In the genomic region with DNA sequence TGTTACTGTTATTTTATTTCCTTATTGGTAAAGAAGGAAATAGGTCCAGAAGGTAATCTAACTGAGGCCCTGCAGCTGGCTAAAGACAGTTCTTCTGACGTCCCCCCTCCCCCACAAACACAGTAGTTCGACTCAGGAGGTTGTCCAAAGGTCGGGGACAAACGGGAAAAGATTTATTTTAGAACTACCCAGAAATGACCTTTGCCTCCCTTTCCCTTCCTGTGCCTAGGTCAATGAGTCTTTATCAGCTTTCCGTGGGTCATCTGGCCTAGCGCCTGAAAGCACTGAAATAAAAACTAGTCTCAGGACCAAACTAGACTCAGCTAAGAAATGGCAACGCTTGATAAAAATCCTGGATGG, we compare ENCODE assay signal across 8 mouse cellular contexts. TPM values are rescaled to one million over a fixed set of nuclear protein-coding genes. Genes with fewer than 3 reads are reported as not detected.
DNase-seq lines count a peak whose midpoint lies in the region; ATAC-seq and TF ChIP-seq lines count a peak whose summit lies in the region.

No protein-coding gene starts in this region.

- WGBS in heart, adult 2 months, result 16% methylated on average over 7 of the region's 7 CpGs
- WGBS in embryonic facial prominence, embryonic 15.5 days, result 37% methylated on average over 7 of the region's 7 CpGs
- 28% methylated on average over 7 of the region's 7 CpGs for WGBS in liver, embryonic 16.5 days (ENCODE audit: insufficient replicate concordance)
- 68% methylated on average over 7 of the region's 7 CpGs for WGBS in midbrain, embryonic 15.5 days

- H3K9me3 ChIP-seq in embryonic facial prominence, embryonic 15.5 days (replicated peaks), result no peaks in the 10 kb centered on the region
- no peaks in the 10 kb centered on the region for H3K9me3 ChIP-seq in liver, embryonic 16.5 days (replicated peaks; ENCODE audit: control insufficient read depth, low read length)
- H3K9me3 ChIP-seq in midbrain, embryonic 15.5 days, result no peaks in the 10 kb centered on the region

- H3K27ac ChIP-seq in heart, adult 2 months, result peak overlapping the region; percentile 96
- peak overlapping the region; percentile 96 for H3K27ac ChIP-seq in embryonic facial prominence, embryonic 15.5 days (replicated peaks)
- peak overlapping the region; percentile 45 for H3K27ac ChIP-seq in liver, embryonic 16.5 days (ENCODE audit: low read length)
- H3K27ac ChIP-seq in midbrain, embryonic 15.5 days, result no peak overlapping the region

- H3K79me2 ChIP-seq in heart, adult 2 months (replicated peaks; ENCODE audit: control insufficient read depth, insufficient read depth, low read length), result no peaks in the 10 kb centered on the region

- H3K36me3 ChIP-seq in heart, adult 2 months (ENCODE audit: control insufficient read depth, insufficient read depth, low read length), result peaks cover 3% of the 10 kb centered on the region; the same call in 1 of the 2 replicates
- H3K36me3 ChIP-seq in embryonic facial prominence, embryonic 15.5 days, result peaks cover 12% of the 10 kb centered on the region
- peaks cover 3% of the 10 kb centered on the region; the same call in 1 of the 2 replicates for H3K36me3 ChIP-seq in liver, embryonic 16.5 days (ENCODE audit: control insufficient read depth, insufficient read depth)
- H3K36me3 ChIP-seq in midbrain, embryonic 15.5 days (replicated peaks), result peaks cover 13% of the 10 kb centered on the region

- H3K4me1 ChIP-seq in heart, adult 2 months (ENCODE audit: control insufficient read depth, insufficient read depth, low read length), result peaks cover 19% of the 10 kb centered on the region
- peaks cover 73% of the 10 kb centered on the region for H3K4me1 ChIP-seq in embryonic facial prominence, embryonic 15.5 days
- H3K4me1 ChIP-seq in liver, embryonic 16.5 days (ENCODE audit: control insufficient read depth, low read depth, low read length), result peaks cover 33% of the 10 kb centered on the region
- H3K4me1 ChIP-seq in midbrain, embryonic 15.5 days, result peaks cover 37% of the 10 kb centered on the region

- no peak overlapping the region for H3K9ac ChIP-seq in heart, adult 2 months (ENCODE audit: low read depth, low read length)
- H3K9ac ChIP-seq in embryonic facial prominence, embryonic 15.5 days, result no peak overlapping the region
- no peak overlapping the region for H3K9ac ChIP-seq in liver, embryonic 16.5 days (ENCODE audit: low read depth, low read length)
- no peak overlapping the region for H3K9ac ChIP-seq in midbrain, embryonic 15.5 days

- no peak overlapping the region; the same call in 1 of the 2 replicates for H3K4me2 ChIP-seq in embryonic facial prominence, embryonic 15.5 days (replicated peaks)
- no peak overlapping the region for H3K4me2 ChIP-seq in liver, embryonic 16.5 days (ENCODE audit: low read depth, low read length)
- H3K4me2 ChIP-seq in midbrain, embryonic 15.5 days, result no peak overlapping the region

- TF ChIP-seq CTCF in heart, adult 2 months (IDR thresholded peaks at IDR 0.05), result no peak

- TF ChIP-seq POLR2A in heart, adult 2 months (IDR thresholded peaks at IDR 0.05; ENCODE audit: insufficient read depth, low read depth, low read length), result 0 out of 2 replicates have a peak, but pooled peaks have one; percentile 17

- TF ChIP-seq EP300 in heart, adult 2 months (IDR thresholded peaks at IDR 0.05; ENCODE audit: insufficient read depth, low read depth, low read length), result 0 out of 2 replicates have a peak, but pooled peaks have one; percentile 34

- no peak overlapping the region for H3K4me3 ChIP-seq in heart, adult 2 months
- no peak overlapping the region for H3K4me3 ChIP-seq in embryonic facial prominence, embryonic 15.5 days (replicated peaks)
- H3K4me3 ChIP-seq in liver, embryonic 16.5 days (ENCODE audit: low read depth, low read length), result no peak overlapping the region
- no peak overlapping the region for H3K4me3 ChIP-seq in midbrain, embryonic 15.5 days

- peak; percentile 28 to 46 for DNase-seq in heart, adult 2 months
- no peak for DNase-seq in heart, postnatal 14 days
- peak; percentile 93 for DNase-seq in kidney, adult 9 months
- no peak for DNase-seq in left cerebral cortex, postnatal 14 days (ENCODE audit: low spot score in 2 of 2)
- DNase-seq in spleen, adult 12 weeks (ENCODE audit: low spot score), result no peak

- ATAC-seq in embryonic facial prominence, embryonic 15.5 days (ENCODE audit: insufficient number of reproducible peaks, low FRiP score, low TSS enrichment, low read depth), result no peak
- no peak for ATAC-seq in liver, embryonic 16.5 days (ENCODE audit: low read depth)
- no peak for ATAC-seq in midbrain, embryonic 15.5 days (replicated peaks)

- intact Hi-C loops in heart, adult 2 months (cut with DNase I), result no loop called here
- intact Hi-C loops in heart, postnatal 14 days (cut with DNase I), result no loop called here
- intact Hi-C loops in left cerebral cortex, postnatal 14 days (cut with DNase I), result no loop called here

- H3K27me3 ChIP-seq in heart, adult 2 months (ENCODE audit: control insufficient read depth, insufficient read depth, low read length), result no peaks in the 10 kb centered on the region
- H3K27me3 ChIP-seq in embryonic facial prominence, embryonic 15.5 days, result no peaks in the 10 kb centered on the region
- H3K27me3 ChIP-seq in liver, embryonic 16.5 days (ENCODE audit: control insufficient read depth, insufficient read depth, low read depth, low read length), result no peaks in the 10 kb centered on the region
- no peaks in the 10 kb centered on the region for H3K27me3 ChIP-seq in midbrain, embryonic 15.5 days (replicated peaks)

RNA-seq across cellular contexts. Expression of gene Ost4, which starts 1.7 kb away (rescaled TPM):
- 100 to 1,000 TPM; 160 to 161 TPM for total RNA-seq in heart, adult 2 months (2021)
- polyA plus RNA-seq in heart, adult 2 months (2012; rRNA removed), result 191 and 208 TPM in 2 replicates
- 100 to 1,000 TPM; 145 to 146 TPM for total RNA-seq in heart, postnatal 14 days (2021)
- 482 and 502 TPM in 2 replicates for polyA plus RNA-seq in embryonic facial prominence, embryonic 15.5 days (2015; fragmentation: Nextera tagmentation; extraction: Ambion mirVana)
- polyA plus RNA-seq in liver, embryonic 16.5 days (2015; fragmentation: Nextera tagmentation; extraction: Ambion mirVana), result 311 and 346 TPM in 2 replicates
- total RNA-seq in left cerebral cortex, postnatal 14 days (2021), result 100 to 1,000 TPM in 1 of 2 experiments, 10 to 100 TPM in 1; 96.8 to 101 TPM
- polyA plus RNA-seq in midbrain, embryonic 15.5 days (2015; fragmentation: Nextera tagmentation; extraction: Ambion mirVana), result 217 and 225 TPM in 2 replicates

RNA-seq across cellular contexts. Expression of gene Emilin1, which starts 3.9 kb away (rescaled TPM):
- 10 to 100 TPM; 21.2 to 21.3 TPM for total RNA-seq in heart, adult 2 months (2021)
- polyA plus RNA-seq in heart, adult 2 months (2012; rRNA removed), result 30.6 and 31.3 TPM in 2 replicates
- 10 to 100 TPM; 38.9 to 46.9 TPM for total RNA-seq in heart, postnatal 14 days (2021)
- polyA plus RNA-seq in embryonic facial prominence, embryonic 15.5 days (2015; fragmentation: Nextera tagmentation; extraction: Ambion mirVana), result 244 and 254 TPM in 2 replicates
- 37.2 and 39.1 TPM in 2 replicates for polyA plus RNA-seq in liver, embryonic 16.5 days (2015; fragmentation: Nextera tagmentation; extraction: Ambion mirVana)
- 1 to 10 TPM; 4.5 to 4.9 TPM for total RNA-seq in left cerebral cortex, postnatal 14 days (2021)
- polyA plus RNA-seq in midbrain, embryonic 15.5 days (2015; fragmentation: Nextera tagmentation; extraction: Ambion mirVana), result 17.8 and 20.3 TPM in 2 replicates

RNA-seq across cellular contexts. Expression of gene Khk, which starts 12.0 kb away (rescaled TPM):
- 10 to 100 TPM; 22.6 to 29.6 TPM for total RNA-seq in heart, adult 2 months (2021)
- 31.8 and 40.9 TPM in 2 replicates for polyA plus RNA-seq in heart, adult 2 months (2012; rRNA removed)
- 10 to 100 TPM; 15.4 TPM for total RNA-seq in heart, postnatal 14 days (2021)
- polyA plus RNA-seq in embryonic facial prominence, embryonic 15.5 days (2015; fragmentation: Nextera tagmentation; extraction: Ambion mirVana), result 23.8 and 25.6 TPM in 2 replicates
- polyA plus RNA-seq in liver, embryonic 16.5 days (2015; fragmentation: Nextera tagmentation; extraction: Ambion mirVana), result 31.7 and 36.0 TPM in 2 replicates
- total RNA-seq in left cerebral cortex, postnatal 14 days (2021), result 1 to 10 TPM; 8.3 to 9.1 TPM
- polyA plus RNA-seq in midbrain, embryonic 15.5 days (2015; fragmentation: Nextera tagmentation; extraction: Ambion mirVana), result 8.0 and 10.4 TPM in 2 replicates

RNA-seq across cellular contexts. Expression of gene Agbl5, which starts 20.8 kb away (rescaled TPM):
- total RNA-seq in heart, adult 2 months (2021), result 1 to 10 TPM; 4.3 to 4.8 TPM
- polyA plus RNA-seq in heart, adult 2 months (2012; rRNA removed), result 7.8 and 8.7 TPM in 2 replicates
- total RNA-seq in heart, postnatal 14 days (2021), result 1 to 10 TPM; 5.9 to 8.3 TPM
- 22.1 and 28.7 TPM in 2 replicates for polyA plus RNA-seq in embryonic facial prominence, embryonic 15.5 days (2015; fragmentation: Nextera tagmentation; extraction: Ambion mirVana)
- 5.7 and 6.1 TPM in 2 replicates for polyA plus RNA-seq in liver, embryonic 16.5 days (2015; fragmentation: Nextera tagmentation; extraction: Ambion mirVana)
- total RNA-seq in left cerebral cortex, postnatal 14 days (2021), result 10 to 100 TPM; 14.7 to 16.5 TPM
- polyA plus RNA-seq in midbrain, embryonic 15.5 days (2015; fragmentation: Nextera tagmentation; extraction: Ambion mirVana), result 25.2 and 32.3 TPM in 2 replicates

RNA-seq across cellular contexts. Expression of gene Cgref1, which starts 36.1 kb away (rescaled TPM):
- total RNA-seq in heart, adult 2 months (2021), result under 1 TPM; 0.30 to 0.73 TPM
- polyA plus RNA-seq in heart, adult 2 months (2012; rRNA removed), result 1.2 and 2.0 TPM in 2 replicates
- total RNA-seq in heart, postnatal 14 days (2021), result under 1 TPM; 0.39 to 0.45 TPM
- polyA plus RNA-seq in embryonic facial prominence, embryonic 15.5 days (2015; fragmentation: Nextera tagmentation; extraction: Ambion mirVana), result 32.1 and 34.0 TPM in 2 replicates
- polyA plus RNA-seq in liver, embryonic 16.5 days (2015; fragmentation: Nextera tagmentation; extraction: Ambion mirVana), result 3.1 and 3.2 TPM in 2 replicates
- 10 to 100 TPM; 33.2 to 35.3 TPM for total RNA-seq in left cerebral cortex, postnatal 14 days (2021)
- 62.7 and 66.5 TPM in 2 replicates for polyA plus RNA-seq in midbrain, embryonic 15.5 days (2015; fragmentation: Nextera tagmentation; extraction: Ambion mirVana)

Comparison
In these comparisons a context has a peak if more than half of its experiments do, and no peak if none do; other contexts are left out.
1. DNase-seq: peak in heart, adult 2 months (2 of 2) and kidney, adult 9 months (single experiment); none in heart, postnatal 14 days (0 of 2), left cerebral cortex, postnatal 14 days (0 of 2) and spleen, adult 12 weeks (single experiment).